Mouse (Mus musculus): ENCODE results near the gene Ahctf1. TPM values are rescaled to one million over a fixed set of nuclear protein-coding genes. Genes with fewer than 3 reads are reported as not detected.

Ahctf1 gene
- 21.7 and 22.6 TPM in 2 replicates for polyA plus RNA-seq (2015; fragmentation: Nextera tagmentation; extraction: Ambion mirVana)

- peak; percentile 99 for ATAC-seq (ENCODE audit: borderline replicate concordance, extremely low read depth, low FRiP score, low TSS enrichment)
- Histone ChIP-seq H3K27ac (peak within 1 kb of the TSS; percentile 100), H3K36me3 (peaks cover 4% of the 10 kb centered on the region; the same call in 1 of the 2 replicates), H3K4me1 (peaks cover 27% of the 10 kb centered on the region), H3K9ac (peak within 1 kb of the TSS; percentile 94), H3K4me3 (peak within 1 kb of the TSS; percentile 95), H3K4me2 (peak within 1 kb of the TSS; percentile 72), H3K27me3 (no peaks in the 10 kb centered on the region), H3K9me3 (no peaks in the 10 kb centered on the region)
- under 1% methylated on average over 56 of the region's 56 CpGs for whole genome bisulfite sequencing
Observed at GRCm38 (mm10) chr1:179803513-179804139, at the start of gene Ahctf1. Gene Ahctf1, minus strand, starts transcription at chr1:179803680.

GRCm38 (mm10) chr1:179847759-179848389 is 44.4 kb upstream of the Ahctf1 start:
- no peaks in the 10 kb centered on the region for H3K36me3 ChIP-seq
- H3K9me3 ChIP-seq, result no peaks in the 10 kb centered on the region
- ATAC-seq (ENCODE audit: borderline replicate concordance, extremely low read depth, low FRiP score, low TSS enrichment), result peak; percentile 73
- H3K27ac ChIP-seq, result peak overlapping the region; percentile 40
- peak overlapping the region; percentile 66 for H3K4me2 ChIP-seq
- WGBS, result 2% methylated on average over 20 of the region's 20 CpGs
- H3K4me1 ChIP-seq, result peaks cover 23% of the 10 kb centered on the region
- H3K27me3 ChIP-seq, result no peaks in the 10 kb centered on the region
- peak overlapping the region; percentile 47 for H3K9ac ChIP-seq
- peak overlapping the region; percentile 45 for H3K4me3 ChIP-seq

DNA sequence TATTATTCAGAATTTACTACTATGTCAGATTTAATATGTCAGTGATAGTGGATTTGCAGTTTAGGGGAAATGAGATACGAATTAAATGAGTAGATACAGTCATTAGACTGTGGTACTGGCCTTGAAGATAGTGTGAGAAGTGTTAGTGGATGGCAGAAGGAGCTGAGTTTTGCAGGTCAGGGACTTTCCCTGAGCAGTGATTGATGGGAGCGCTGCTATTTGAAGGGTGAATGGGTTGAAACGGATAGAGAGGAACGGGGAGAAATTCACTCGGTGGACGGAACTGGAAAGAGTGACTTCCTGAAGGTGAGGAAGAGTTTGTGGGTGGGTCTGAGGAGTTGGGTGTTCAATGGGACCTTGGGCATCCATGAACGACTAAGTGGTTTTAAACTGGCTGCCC is 43.7 kb upstream of the Ahctf1 start:
- Histone ChIP-seq H3K4me1 (peaks cover 23% of the 10 kb centered on the region), H3K9ac (0 out of 2 replicates have a peak overlapping the region, but pooled peaks have one; percentile 47), H3K27me3 (no peaks in the 10 kb centered on the region), H3K4me2 (peak overlapping the region; percentile 66; the same call in 1 of the 2 replicates), H3K36me3 (no peaks in the 10 kb centered on the region), H3K27ac (no peak overlapping the region), H3K4me3 (peak overlapping the region; percentile 45; the same call in 1 of the 2 replicates), H3K9me3 (no peaks in the 10 kb centered on the region)
- WGBS, result 40% methylated on average over 7 of the region's 7 CpGs
- ATAC-seq (ENCODE audit: borderline replicate concordance, extremely low read depth, low FRiP score, low TSS enrichment), result no peak; the same call in 1 of the 2 replicates

GRCm38 (mm10) chr1:179845832-179846499 is 42.5 kb upstream of the Ahctf1 start:
- no peaks in the 10 kb centered on the region for H3K36me3 ChIP-seq
- ATAC-seq (ENCODE audit: borderline replicate concordance, extremely low read depth, low FRiP score, low TSS enrichment), result no peak
- no peak overlapping the region for H3K4me3 ChIP-seq
- H3K27me3 ChIP-seq, result no peaks in the 10 kb centered on the region
- no peak overlapping the region for H3K4me2 ChIP-seq
- H3K9me3 ChIP-seq, result no peaks in the 10 kb centered on the region
- H3K27ac ChIP-seq, result no peak overlapping the region
- WGBS, result 84% methylated on average over 16 of the region's 16 CpGs
- H3K4me1 ChIP-seq, result peaks cover 23% of the 10 kb centered on the region
- no peak overlapping the region for H3K9ac ChIP-seq

GRCm38 (mm10) chr1:179844894-179845293 is 41.4 kb upstream of the Ahctf1 start:
- ATAC-seq (ENCODE audit: borderline replicate concordance, extremely low read depth, low FRiP score, low TSS enrichment), result no peak
- Histone ChIP-seq H3K9ac (no peak overlapping the region), H3K4me1 (peaks cover 23% of the 10 kb centered on the region), H3K9me3 (no peaks in the 10 kb centered on the region), H3K4me2 (no peak overlapping the region), H3K36me3 (no peaks in the 10 kb centered on the region), H3K4me3 (no peak overlapping the region), H3K27ac (no peak overlapping the region), H3K27me3 (no peaks in the 10 kb centered on the region)
- 15% methylated on average over 5 of the region's 5 CpGs for WGBS

GRCm38 (mm10) chr1:179843981-179844380 is 40.5 kb upstream of the Ahctf1 start:
- Histone ChIP-seq H3K9ac (no peak overlapping the region), H3K4me2 (no peak overlapping the region), H3K4me3 (no peak overlapping the region), H3K9me3 (no peaks in the 10 kb centered on the region), H3K27me3 (no peaks in the 10 kb centered on the region), H3K27ac (no peak overlapping the region), H3K4me1 (peaks cover 23% of the 10 kb centered on the region), H3K36me3 (no peaks in the 10 kb centered on the region)
- WGBS, result 8% methylated on average over 3 of the region's 3 CpGs
- ATAC-seq (ENCODE audit: borderline replicate concordance, extremely low read depth, low FRiP score, low TSS enrichment), result no peak

GRCm38 (mm10) chr1:179842568-179842967 is 39.1 kb upstream of the Ahctf1 start:
- Histone ChIP-seq H3K9me3 (no peaks in the 10 kb centered on the region), H3K27ac (no peak overlapping the region), H3K9ac (no peak overlapping the region), H3K27me3 (no peaks in the 10 kb centered on the region), H3K4me3 (no peak overlapping the region), H3K4me2 (no peak overlapping the region), H3K36me3 (no peaks in the 10 kb centered on the region), H3K4me1 (peaks cover 18% of the 10 kb centered on the region; the same call in 1 of the 2 replicates)
- no peak for ATAC-seq (ENCODE audit: borderline replicate concordance, extremely low read depth, low FRiP score, low TSS enrichment)
- WGBS, result 68% methylated on average over 7 of the region's 7 CpGs

- Histone ChIP-seq H3K27me3 (no peaks in the 10 kb centered on the region), H3K4me1 (no peaks in the 10 kb centered on the region), H3K27ac (no peak overlapping the region), H3K9me3 (no peaks in the 10 kb centered on the region), H3K36me3 (no peaks in the 10 kb centered on the region), H3K9ac (no peak overlapping the region), H3K4me3 (no peak overlapping the region), H3K4me2 (no peak overlapping the region)
- 87% methylated on average over 7 of the region's 7 CpGs for WGBS
- ATAC-seq (ENCODE audit: borderline replicate concordance, extremely low read depth, low FRiP score, low TSS enrichment), result no peak
Observed at GRCm38 (mm10) chr1:179836426-179837404, 33.2 kb upstream of the Ahctf1 start.

GRCm38 (mm10) chr1:179835753-179836425 is 32.4 kb upstream of the Ahctf1 start:
- H3K4me2 ChIP-seq, result no peak overlapping the region
- no peak overlapping the region for H3K27ac ChIP-seq
- no peaks in the 10 kb centered on the region for H3K9me3 ChIP-seq
- ATAC-seq (ENCODE audit: borderline replicate concordance, extremely low read depth, low FRiP score, low TSS enrichment), result no peak
- H3K9ac ChIP-seq, result no peak overlapping the region
- no peaks in the 10 kb centered on the region for H3K4me1 ChIP-seq
- no peaks in the 10 kb centered on the region for H3K36me3 ChIP-seq
- no peaks in the 10 kb centered on the region for H3K27me3 ChIP-seq
- H3K4me3 ChIP-seq, result no peak overlapping the region
- WGBS, result 93% methylated on average over 1 of the region's 1 CpGs

DNA sequence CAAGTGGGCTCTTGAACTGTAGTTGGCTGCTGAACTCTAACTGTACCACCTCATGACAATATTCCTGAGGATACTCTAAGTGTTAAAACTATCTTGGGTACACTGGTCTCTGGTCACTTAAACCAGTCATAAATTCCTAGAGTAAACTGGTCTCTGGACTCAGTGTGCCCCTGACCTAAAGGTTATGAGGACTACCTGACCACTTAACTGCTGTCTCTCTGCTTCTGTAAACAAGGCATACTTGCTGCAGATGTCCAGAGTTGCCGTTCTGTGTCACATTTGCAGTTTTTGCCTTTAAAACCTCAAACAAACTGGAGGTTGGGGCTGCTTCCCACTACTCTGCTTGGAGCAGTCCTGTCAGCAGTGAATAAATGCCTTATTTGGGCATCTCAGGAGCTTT is 30.1 kb upstream of the Ahctf1 start:
- H3K4me2 ChIP-seq, result no peak overlapping the region
- H3K36me3 ChIP-seq, result no peaks in the 10 kb centered on the region
- no peak overlapping the region for H3K27ac ChIP-seq
- no peak for ATAC-seq (ENCODE audit: borderline replicate concordance, extremely low read depth, low FRiP score, low TSS enrichment)
- H3K9me3 ChIP-seq, result no peaks in the 10 kb centered on the region
- no peak overlapping the region for H3K4me3 ChIP-seq
- no peak overlapping the region for H3K9ac ChIP-seq
- H3K4me1 ChIP-seq, result no peaks in the 10 kb centered on the region
- H3K27me3 ChIP-seq, result no peaks in the 10 kb centered on the region
- WGBS, result 59% methylated on average over 1 of the region's 1 CpGs

GRCm38 (mm10) chr1:179832710-179833240 is 29.3 kb upstream of the Ahctf1 start:
- no peaks in the 10 kb centered on the region for H3K27me3 ChIP-seq
- no peak overlapping the region for H3K4me2 ChIP-seq
- no peaks in the 10 kb centered on the region for H3K4me1 ChIP-seq
- no peaks in the 10 kb centered on the region for H3K36me3 ChIP-seq
- no peak overlapping the region for H3K9ac ChIP-seq
- no peak for ATAC-seq (ENCODE audit: borderline replicate concordance, extremely low read depth, low FRiP score, low TSS enrichment)
- no peaks in the 10 kb centered on the region for H3K9me3 ChIP-seq
- H3K27ac ChIP-seq, result no peak overlapping the region
- no peak overlapping the region for H3K4me3 ChIP-seq
- WGBS, result 60% methylated on average over 7 of the region's 7 CpGs

All from lung, embryonic 15.5 days (tissue).